Mouse (Mus musculus) myocyte (in vitro differentiated cells): ENCODE results near the gene Olfr630. TPM values are rescaled to one million over a fixed set of nuclear protein-coding genes. Genes with fewer than 3 reads are reported as not detected.
"Not testable (repeated sequence)": the region's sequence is repeated elsewhere in the genome, so short reads cannot be mapped to it uniquely, and the experiment has no call there.

Source experiments
- H3K27me3 ChIP-seq: one replicate; pipeline ENCODE4 v1.6.1; 2011; ENCODE audit not compliant: control insufficient read depth, insufficient read depth, insufficient read length
- H3K36me3 ChIP-seq: one replicate; pipeline ENCODE4 v1.6.1; 2011; ENCODE audit not compliant: control insufficient read depth, insufficient read depth
- H3K4me2 ChIP-seq: one replicate; pipeline ENCODE4 v1.6.1; 2011; ENCODE audit warnings: low read depth, control low read depth
- H3K4me3 ChIP-seq: one replicate; pipeline ENCODE4 v1.5.1; 2011; ENCODE audit warnings: mild to moderate bottlenecking, control low read depth, moderate library complexity
- H3K79me2 ChIP-seq: one replicate; pipeline ENCODE4 v1.6.1; 2011; ENCODE audit not compliant: control insufficient read depth, insufficient read depth
- H3ac ChIP-seq: one replicate; pipeline ENCODE4 v1.6.1; 2011; ENCODE audit not compliant: control insufficient read depth, insufficient read length
- CEBPB ChIP-seq: IDR thresholded peaks from 2 replicates; pipeline ENCODE4 v1.6.1; 2011; ENCODE audit warnings: mild to moderate bottlenecking, moderate library complexity; ENCODE audit not compliant: poor library complexity, insufficient read depth, severe bottlenecking
- E2F4 ChIP-seq: IDR thresholded peaks from one replicate; pipeline ENCODE4 v1.6.1; 2011; ENCODE audit warnings: mild to moderate bottlenecking, control low read depth, moderate library complexity; ENCODE audit not compliant: insufficient read depth
- MAX ChIP-seq: IDR thresholded peaks from one replicate; pipeline ENCODE4 v1.6.1; 2011; ENCODE audit warnings: low read depth, mild to moderate bottlenecking, control low read depth
- MYOD1 ChIP-seq, 3 experiments: IDR thresholded peaks; one replicate each; pipeline ENCODE4 v1.6.1; 2011; ENCODE audit warnings: control low read depth in 2 of 3, low read depth in 2 of 3, mild to moderate bottlenecking in 2 of 3, moderate library complexity in 1 of 3; ENCODE audit not compliant: insufficient read length in 2 of 3, control insufficient read depth in 1 of 3
- MYOG ChIP-seq, 3 experiments: IDR thresholded peaks; one replicate each; pipeline ENCODE4 v1.6.1; 2011; ENCODE audit warnings: control low read depth in 2 of 3, low read depth in 2 of 3, mild to moderate bottlenecking in 2 of 3; ENCODE audit not compliant: insufficient read length in 2 of 3, control insufficient read depth in 1 of 3, insufficient read depth in 1 of 3
- POLR2A ChIP-seq: IDR thresholded peaks from one replicate; pipeline ENCODE4 v1.6.1; 2011; ENCODE audit warnings: low read depth, mild to moderate bottlenecking, control low read depth, moderate library complexity; ENCODE audit not compliant: insufficient read length
- POLR2AphosphoS2 ChIP-seq: IDR thresholded peaks from one replicate; pipeline ENCODE4 v1.6.1; 2011; ENCODE audit warnings: low read depth, control low read depth; ENCODE audit not compliant: insufficient read length
- REST ChIP-seq: IDR thresholded peaks from one replicate; pipeline ENCODE4 v1.6.1; 2011; ENCODE audit warnings: mild to moderate bottlenecking, control low read depth, moderate library complexity; ENCODE audit not compliant: insufficient read depth, insufficient read length
- SRF ChIP-seq: IDR thresholded peaks from one replicate; pipeline ENCODE4 v1.6.1; 2011; ENCODE audit warnings: low read depth; ENCODE audit not compliant: control insufficient read depth, insufficient read length
- TCF12 ChIP-seq: IDR thresholded peaks from one replicate; pipeline ENCODE4 v1.6.1; 2011; ENCODE audit warnings: mild to moderate bottlenecking, control low read depth; ENCODE audit not compliant: poor library complexity, insufficient read depth, severe bottlenecking
- TCF3 ChIP-seq: IDR thresholded peaks from one replicate; pipeline ENCODE4 v1.6.1; 2011; ENCODE audit warnings: low read depth, control low read depth; ENCODE audit not compliant: insufficient read length
- USF1 ChIP-seq: IDR thresholded peaks from one replicate; pipeline ENCODE4 v1.6.1; 2011; ENCODE audit warnings: low read depth, mild to moderate bottlenecking, control low read depth, moderate library complexity
- polyA plus RNA-seq: library from polyadenylated mRNA; unstranded; fragments of >200 nt; fragmentation: generic; extraction: Trizol; gene quantifications from one replicate; pipeline ENCODE4 v1.2.1, GENCODE M21; 2012; ENCODE audit warnings: missing spikeins

Gene Olfr630
- polyA plus RNA-seq, 1 experiment: not detected

DNA sequence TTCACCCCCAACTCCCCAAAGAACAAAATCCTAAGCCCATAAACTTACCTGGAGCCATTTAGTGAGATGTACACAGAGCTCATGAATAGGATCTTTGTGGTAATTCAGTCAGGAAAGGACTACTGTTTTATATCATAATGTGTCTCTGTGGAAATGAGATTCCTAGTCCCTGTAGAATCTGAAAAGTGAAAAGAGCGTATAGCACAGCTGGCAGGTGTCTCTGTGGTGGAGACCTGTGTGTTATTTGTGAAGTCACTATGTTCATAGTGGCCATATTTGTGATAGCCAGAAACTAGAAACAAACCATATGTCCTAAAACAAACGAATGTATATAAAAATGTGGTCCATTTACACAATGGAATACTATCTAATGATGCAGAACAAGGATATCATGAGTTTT is 14.4 kb upstream of the Olfr630 start, which contains the start of gene Olfr69:
Olfr69 (minus strand) TSS at position 101 of the 400 bp plus-strand sequence.
- no peaks in the 10 kb centered on the region for H3K36me3 ChIP-seq
- no peak within 1 kb of the TSS for H3ac ChIP-seq
- no peak within 1 kb of the TSS for H3K4me3 ChIP-seq
- H3K79me2 ChIP-seq: no peaks in the 10 kb centered on the region
- H3K27me3 ChIP-seq: no peaks in the 10 kb centered on the region
- no peak within 1 kb of the TSS for H3K4me2 ChIP-seq
- TF ChIP-seq TCF12 (no peak), MYOG (IDR thresholded peaks at IDR 0.05; ENCODE audit: control insufficient read depth in 1 of 3, insufficient read depth in 1 of 3, insufficient read length in 2 of 3, low read depth in 2 of 3) (no peak), REST (no peak), E2F4 (no peak), TCF3 (no peak), SRF (no peak), CEBPB (no peak), USF1 (no peak), MYOD1 (IDR thresholded peaks at IDR 0.05; ENCODE audit: control insufficient read depth in 1 of 3, insufficient read length in 2 of 3, low read depth in 2 of 3) (no peak), POLR2AphosphoS2 (no peak), MAX (no peak), POLR2A (no peak)

DNA sequence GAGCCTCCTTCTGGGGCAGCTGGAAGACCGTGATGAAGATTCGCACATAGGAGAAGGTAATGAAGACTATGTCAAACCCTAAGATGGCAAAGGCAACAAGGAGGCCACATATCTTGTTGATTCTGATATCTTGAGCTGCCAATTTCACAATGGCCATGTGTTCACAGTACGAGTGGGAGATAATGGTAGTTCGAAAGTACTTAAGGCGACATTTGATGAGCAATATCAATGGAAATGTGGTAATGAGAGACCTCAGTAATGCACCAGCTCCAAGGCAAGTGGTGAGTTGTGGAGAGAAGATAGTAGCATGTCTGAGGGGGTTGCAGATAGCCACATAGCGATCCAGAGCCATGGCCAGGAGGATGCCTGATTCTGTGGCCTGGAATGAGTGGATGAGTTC is 10.6 kb upstream of the Olfr630 start:
- not testable (repeated sequence) for H3K4me3 ChIP-seq, H3K4me2 ChIP-seq, H3ac ChIP-seq, H3K27me3 ChIP-seq, H3K79me2 ChIP-seq, H3K36me3 ChIP-seq

- H3K4me2 ChIP-seq, H3K27me3 ChIP-seq, H3ac ChIP-seq: not testable (repeated sequence)
These were observed 5.1 kb upstream of the Olfr630 start for GRCm38 (mm10) chr7:103762212-103762611.

GRCm38 (mm10) chr7:103744843-103745242 is 12.3 kb downstream of the Olfr630 start, which contains the start of gene Olfr629:
Gene Olfr629 (minus strand): TSS chr7:103744943.
- Histone ChIP-seq H3K79me2 (no peaks in the 10 kb centered on the region), H3K27me3 (no peaks in the 10 kb centered on the region), H3K36me3 (no peaks in the 10 kb centered on the region), H3K4me2 (no peak within 1 kb of the TSS), H3ac (no peak within 1 kb of the TSS), H3K4me3 (no peak within 1 kb of the TSS)
- TF ChIP-seq MYOG (IDR thresholded peaks at IDR 0.05; ENCODE audit: control insufficient read depth in 1 of 3, insufficient read depth in 1 of 3, insufficient read length in 2 of 3, low read depth in 2 of 3) (no peak), USF1 (no peak), MAX (no peak), TCF3 (no peak), SRF (no peak), POLR2AphosphoS2 (no peak), TCF12 (no peak), E2F4 (no peak), MYOD1 (IDR thresholded peaks at IDR 0.05; ENCODE audit: control insufficient read depth in 1 of 3, insufficient read length in 2 of 3, low read depth in 2 of 3) (no peak)

More at GRCm38 (mm10) chr7:103762212-103762611, 5.1 kb upstream of the Olfr630 start:
- not testable (repeated sequence) for H3K36me3 ChIP-seq, H3K4me3 ChIP-seq, H3K79me2 ChIP-seq

DNA sequence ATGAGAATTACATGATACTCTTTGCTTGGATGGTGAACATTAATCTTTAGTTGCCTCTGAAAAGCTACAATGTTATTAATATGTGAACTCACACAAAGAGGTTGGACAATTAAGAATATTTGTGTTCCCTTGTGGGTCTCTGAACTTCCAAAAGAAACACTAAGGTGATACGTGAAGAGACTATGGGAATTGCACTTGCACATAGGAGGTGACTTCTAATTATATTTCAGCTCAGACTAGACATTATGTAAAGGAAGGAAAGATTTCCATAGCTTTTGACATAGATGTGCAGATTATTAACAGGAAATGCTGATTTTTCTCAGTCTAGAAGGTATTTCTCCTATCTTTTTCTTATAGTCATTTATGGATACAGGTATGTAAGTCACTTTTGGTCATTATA is 27.1 kb downstream of the Olfr630 start, which contains the start of gene Olfr628:
Olfr628 (plus strand) TSS at position 301 of the 400 bp plus-strand sequence.
- Histone ChIP-seq H3K79me2 (no peaks in the 10 kb centered on the region), H3K27me3 (no peaks in the 10 kb centered on the region), H3ac (no peak within 1 kb of the TSS), H3K36me3 (no peaks in the 10 kb centered on the region), H3K4me3 (no peak within 1 kb of the TSS), H3K4me2 (no peak within 1 kb of the TSS)
- TF ChIP-seq CEBPB: no peak
- TF ChIP-seq MAX: no peak
- TF ChIP-seq TCF12: no peak
- TF ChIP-seq SRF: no peak
- TF ChIP-seq TCF3: no peak
- no peak for TF ChIP-seq REST
- TF ChIP-seq E2F4: no peak
- TF ChIP-seq POLR2A: no peak
- TF ChIP-seq POLR2AphosphoS2: no peak
- TF ChIP-seq MYOD1 (IDR thresholded peaks at IDR 0.05; ENCODE audit: control insufficient read depth in 1 of 3, insufficient read length in 2 of 3, low read depth in 2 of 3): no peak
- no peak for TF ChIP-seq USF1
- TF ChIP-seq MYOG (IDR thresholded peaks at IDR 0.05; ENCODE audit: control insufficient read depth in 1 of 3, insufficient read depth in 1 of 3, insufficient read length in 2 of 3, low read depth in 2 of 3): no peak

DNA sequence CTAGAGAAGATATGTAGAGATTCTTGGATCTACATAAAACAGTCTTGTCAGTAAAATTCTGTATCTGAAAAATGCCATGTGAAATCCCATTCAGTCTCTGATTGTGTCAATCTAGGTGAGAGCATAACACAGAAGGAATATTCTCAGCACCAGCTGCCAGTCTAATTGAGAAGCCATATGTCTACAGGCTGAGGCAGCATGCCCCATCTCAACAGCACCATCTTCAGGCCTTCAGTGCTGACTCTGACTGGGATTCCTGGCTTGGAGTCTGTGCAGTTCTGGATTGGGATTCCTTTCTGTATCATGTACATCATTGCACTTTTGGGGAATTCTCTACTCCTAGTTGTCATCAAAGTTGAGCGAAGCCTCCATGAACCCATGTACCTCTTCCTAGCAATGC is 40.7 kb downstream of the Olfr630 start:
- H3K4me2 ChIP-seq, H3K27me3 ChIP-seq, H3K79me2 ChIP-seq: not testable (repeated sequence)

More for the DNA sequence above, 40.7 kb downstream of the Olfr630 start:
- not testable (repeated sequence) for H3K36me3 ChIP-seq, H3K4me3 ChIP-seq, H3ac ChIP-seq
